Mouse (Mus musculus): ENCODE data around the gene Zg16. TPM values are rescaled to one million over a fixed set of nuclear protein-coding genes. Genes with fewer than 3 reads are reported as not detected.

The Zg16 gene
- total and polyA plus RNA-seq, 2 experiments from 2014 or later = not detected

DNA sequence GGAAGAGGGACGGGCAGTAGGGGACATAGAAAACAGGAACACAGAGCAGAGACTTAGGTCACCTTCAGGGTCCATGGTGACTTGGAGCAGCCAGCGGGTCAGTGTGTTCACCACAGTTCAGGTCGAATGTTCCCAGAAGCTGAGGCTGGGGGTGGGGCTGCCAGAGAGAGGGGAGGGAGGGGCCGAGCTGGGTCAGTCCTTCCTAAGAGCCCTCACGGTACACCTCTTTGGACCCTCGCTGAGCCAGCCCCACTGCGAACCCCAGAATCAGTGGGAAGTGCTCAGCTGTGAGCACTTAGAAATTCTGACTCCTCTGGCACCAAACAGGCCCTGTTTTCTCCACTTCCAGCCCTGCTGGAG lies 34.8 kb upstream of the Zg16 start, which contains the start of gene Qprt:
Gene Qprt, minus strand, starts transcription at position 316 of the 360 bp plus-strand sequence.
- DNase-seq (ENCODE audit: low spot score) (no peak), ATAC-seq (ENCODE audit: insufficient read depth, low read depth) (no peak; the same call in 1 of the 2 replicates)
- H3K4me2 ChIP-seq (ENCODE audit: low read depth, low read length) = peak within 1 kb of the TSS; percentile 28; the same call in 1 of the 2 replicates
- no peaks in the 10 kb centered on the region for H3K36me3 ChIP-seq (replicated peaks; ENCODE audit: control insufficient read depth, insufficient read depth, low read length)
- peak within 1 kb of the TSS; percentile 28; the same call in 1 of the 2 replicates for H3K9ac ChIP-seq (replicated peaks; ENCODE audit: low read depth, low read length)
- H3K4me1 ChIP-seq (ENCODE audit: control insufficient read depth, insufficient read depth) = peaks cover 8% of the 10 kb centered on the region; the same call in 1 of the 2 replicates
- WGBS = 27% methylated on average over 7 of the region's 7 CpGs
- H3K27me3 ChIP-seq (ENCODE audit: control insufficient read depth, insufficient read depth, low read length) = 0 out of 2 replicates have a peak, but pooled peaks cover 4% of the 10 kb centered on the region
- H3K4me3 ChIP-seq (ENCODE audit: low read depth, low read length) = no peak within 1 kb of the TSS
- TF ChIP-seq CTCF (IDR thresholded peaks at IDR 0.05; ENCODE audit: low read depth) (no peak), EP300 (IDR thresholded peaks at IDR 0.05; ENCODE audit: low read depth) (no peak)
- H3K27ac ChIP-seq (ENCODE audit: low read depth) = no peak within 1 kb of the TSS
- 0 out of 2 replicates have a peak, but pooled peaks cover 6% of the 10 kb centered on the region for H3K9me3 ChIP-seq (replicated peaks; ENCODE audit: control insufficient read depth, low read length)

- Histone ChIP-seq H3K36me3 (replicated peaks; ENCODE audit: control insufficient read depth, insufficient read depth, low read length) (no peaks in the 10 kb centered on the region), H3K9ac (replicated peaks; ENCODE audit: low read depth, low read length) (peak overlapping the region; percentile 28; the same call in 1 of the 2 replicates), H3K4me2 (ENCODE audit: low read depth, low read length) (peak overlapping the region; percentile 28; the same call in 1 of the 2 replicates), H3K27ac (ENCODE audit: low read depth) (no peak overlapping the region), H3K27me3 (ENCODE audit: control insufficient read depth, insufficient read depth, low read length) (0 out of 2 replicates have a peak, but pooled peaks cover 4% of the 10 kb centered on the region), H3K4me1 (ENCODE audit: control insufficient read depth, insufficient read depth) (peaks cover 8% of the 10 kb centered on the region; the same call in 1 of the 2 replicates), H3K9me3 (replicated peaks; ENCODE audit: control insufficient read depth, low read length) (0 out of 2 replicates have a peak, but pooled peaks cover 6% of the 10 kb centered on the region), H3K4me3 (ENCODE audit: low read depth, low read length) (no peak overlapping the region)
- DNase-seq (ENCODE audit: low spot score) (no peak), ATAC-seq (ENCODE audit: insufficient read depth, low read depth) (no peak)
- WGBS = 33% methylated on average over 21 of the region's 21 CpGs
- TF ChIP-seq EP300 (IDR thresholded peaks at IDR 0.05; ENCODE audit: low read depth) = no peak
- no peak for TF ChIP-seq CTCF (IDR thresholded peaks at IDR 0.05; ENCODE audit: low read depth)
Measured at GRCm38 (mm10) chr7:127121061-127121910, 34.2 kb upstream of the Zg16 start.

DNA sequence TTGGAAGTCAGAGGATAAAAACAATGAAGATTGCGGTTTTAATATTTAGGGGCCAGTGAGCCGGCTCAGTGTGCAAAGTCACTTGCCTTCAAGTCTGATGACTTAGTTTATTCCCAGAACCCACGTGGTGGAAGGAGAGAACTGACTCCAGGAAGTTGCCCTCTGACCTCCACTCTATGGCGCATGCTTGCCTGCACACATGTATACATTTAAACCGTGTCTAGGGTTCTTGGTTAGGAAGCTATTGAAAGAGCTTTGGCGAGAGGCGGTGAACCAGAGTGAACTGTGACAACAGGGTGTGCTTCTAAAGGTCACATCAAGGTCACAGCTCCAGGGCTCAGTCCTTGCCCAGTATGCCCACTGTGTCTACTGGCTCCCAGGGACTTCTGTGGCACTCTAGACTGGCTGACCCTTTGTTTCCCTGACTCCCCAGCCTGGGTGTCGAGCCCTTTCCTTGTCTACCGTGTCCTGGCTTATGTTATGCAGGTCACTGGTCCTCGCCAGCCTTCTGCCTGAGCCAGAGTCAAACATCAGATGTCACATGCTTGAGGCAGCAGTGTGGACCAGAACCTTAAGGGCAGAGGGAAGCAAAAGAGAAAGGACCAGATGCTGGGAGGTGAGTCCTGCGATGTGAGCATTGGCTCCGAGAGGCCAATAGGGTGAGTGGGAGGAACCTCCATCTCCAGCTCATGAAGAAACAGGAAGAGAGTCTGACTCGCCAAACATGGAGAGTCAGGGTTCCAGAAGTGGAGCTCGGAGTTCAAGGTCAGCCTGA lies 31.7 kb upstream of the Zg16 start:
- TF ChIP-seq EP300 (IDR thresholded peaks at IDR 0.05; ENCODE audit: low read depth) (no peak), CTCF (IDR thresholded peaks at IDR 0.05; ENCODE audit: low read depth) (no peak)
- Histone ChIP-seq H3K4me3 (ENCODE audit: low read depth, low read length) (no peak overlapping the region), H3K9me3 (replicated peaks; ENCODE audit: control insufficient read depth, low read length) (no peaks in the 10 kb centered on the region), H3K27ac (ENCODE audit: low read depth) (no peak overlapping the region), H3K9ac (replicated peaks; ENCODE audit: low read depth, low read length) (no peak overlapping the region), H3K4me2 (ENCODE audit: low read depth, low read length) (no peak overlapping the region), H3K36me3 (replicated peaks; ENCODE audit: control insufficient read depth, insufficient read depth, low read length) (no peaks in the 10 kb centered on the region), H3K4me1 (ENCODE audit: control insufficient read depth, insufficient read depth) (peaks cover 8% of the 10 kb centered on the region; the same call in 1 of the 2 replicates), H3K27me3 (ENCODE audit: control insufficient read depth, insufficient read depth, low read length) (0 out of 2 replicates have a peak, but pooled peaks cover 4% of the 10 kb centered on the region)
- DNase-seq (ENCODE audit: low spot score) (no peak), ATAC-seq (ENCODE audit: insufficient read depth, low read depth) (no peak)
- WGBS = 61% methylated on average over 14 of the region's 14 CpGs

DNA sequence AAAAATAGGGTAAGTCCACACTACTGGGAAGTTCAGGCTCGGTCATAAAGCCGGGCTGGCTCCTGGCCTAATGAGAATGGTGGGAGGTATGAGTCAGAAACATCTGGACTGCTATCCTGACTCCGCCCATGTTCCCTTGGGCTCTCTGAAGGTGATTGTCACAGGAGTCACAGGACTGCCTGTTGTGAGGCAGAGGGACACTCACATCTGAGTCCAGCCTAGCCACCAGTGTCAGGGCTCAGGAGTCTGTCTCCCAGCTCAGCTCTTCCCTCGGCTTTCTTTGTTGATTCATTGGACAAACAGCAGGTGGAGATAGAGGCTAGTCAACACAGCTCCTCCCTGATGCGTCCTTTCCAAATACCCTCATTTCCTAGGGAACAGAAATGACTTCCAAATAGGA lies 30.8 kb upstream of the Zg16 start:
- Histone ChIP-seq H3K27ac (ENCODE audit: low read depth) (no peak overlapping the region), H3K4me2 (ENCODE audit: low read depth, low read length) (no peak overlapping the region), H3K9me3 (replicated peaks; ENCODE audit: control insufficient read depth, low read length) (no peaks in the 10 kb centered on the region), H3K27me3 (ENCODE audit: control insufficient read depth, insufficient read depth, low read length) (0 out of 2 replicates have a peak, but pooled peaks cover 4% of the 10 kb centered on the region), H3K4me1 (ENCODE audit: control insufficient read depth, insufficient read depth) (peaks cover 8% of the 10 kb centered on the region; the same call in 1 of the 2 replicates), H3K4me3 (ENCODE audit: low read depth, low read length) (no peak overlapping the region), H3K36me3 (replicated peaks; ENCODE audit: control insufficient read depth, insufficient read depth, low read length) (no peaks in the 10 kb centered on the region), H3K9ac (replicated peaks; ENCODE audit: low read depth, low read length) (no peak overlapping the region)
- TF ChIP-seq CTCF (IDR thresholded peaks at IDR 0.05; ENCODE audit: low read depth) (peak; percentile 46), EP300 (IDR thresholded peaks at IDR 0.05; ENCODE audit: low read depth) (no peak)
- ATAC-seq (ENCODE audit: insufficient read depth, low read depth) (peak; percentile 62), DNase-seq (ENCODE audit: low spot score) (peak; percentile 53)
- 24% methylated on average over 5 of the region's 5 CpGs for WGBS

GRCm38 (mm10) chr7:127116331-127116935 lies 29.3 kb upstream of the Zg16 start:
- H3K4me3 ChIP-seq (ENCODE audit: low read depth, low read length) = no peak overlapping the region
- peaks cover 5% of the 10 kb centered on the region; the same call in 1 of the 2 replicates for H3K4me1 ChIP-seq (ENCODE audit: control insufficient read depth, insufficient read depth)
- WGBS = 65% methylated on average over 11 of the region's 11 CpGs
- H3K9me3 ChIP-seq (replicated peaks; ENCODE audit: control insufficient read depth, low read length) = no peaks in the 10 kb centered on the region
- no peak overlapping the region for H3K9ac ChIP-seq (replicated peaks; ENCODE audit: low read depth, low read length)
- TF ChIP-seq CTCF (IDR thresholded peaks at IDR 0.05; ENCODE audit: low read depth) = no peak
- TF ChIP-seq EP300 (IDR thresholded peaks at IDR 0.05; ENCODE audit: low read depth) = no peak
- H3K36me3 ChIP-seq (replicated peaks; ENCODE audit: control insufficient read depth, insufficient read depth, low read length) = no peaks in the 10 kb centered on the region
- ATAC-seq (ENCODE audit: insufficient read depth, low read depth) (no peak), DNase-seq (ENCODE audit: low spot score) (no peak)
- no peak overlapping the region for H3K27ac ChIP-seq (ENCODE audit: low read depth)
- no peak overlapping the region for H3K4me2 ChIP-seq (ENCODE audit: low read depth, low read length)
- H3K27me3 ChIP-seq (ENCODE audit: control insufficient read depth, insufficient read depth, low read length) = no peaks in the 10 kb centered on the region

Measured in heart, postnatal 0 days (tissue).